Mouse (Mus musculus) thymus, adult 2 months (tissue): ENCODE data around the gene Spock1.

Experiments
- CTCF ChIP-seq: fragments of 200-500 bp; IDR thresholded peaks from 2 replicates; pipeline ENCODE4 v1.5.1; 2012; ENCODE audit warnings: mild to moderate bottlenecking, control low read depth, low read length, moderate library complexity, borderline replicate concordance; ENCODE audit not compliant: control insufficient read depth, poor library complexity, insufficient read depth; ENCODE audit errors: extremely low read depth
- POLR2A ChIP-seq: fragments of 200-500 bp; IDR thresholded peaks from 2 replicates; pipeline ENCODE4 v1.6.1; 2012; ENCODE audit warnings: mild to moderate bottlenecking, low read length, control low read depth, moderate library complexity; ENCODE audit not compliant: control insufficient read depth, poor library complexity, insufficient read depth; ENCODE audit errors: extremely low read depth

DNA sequence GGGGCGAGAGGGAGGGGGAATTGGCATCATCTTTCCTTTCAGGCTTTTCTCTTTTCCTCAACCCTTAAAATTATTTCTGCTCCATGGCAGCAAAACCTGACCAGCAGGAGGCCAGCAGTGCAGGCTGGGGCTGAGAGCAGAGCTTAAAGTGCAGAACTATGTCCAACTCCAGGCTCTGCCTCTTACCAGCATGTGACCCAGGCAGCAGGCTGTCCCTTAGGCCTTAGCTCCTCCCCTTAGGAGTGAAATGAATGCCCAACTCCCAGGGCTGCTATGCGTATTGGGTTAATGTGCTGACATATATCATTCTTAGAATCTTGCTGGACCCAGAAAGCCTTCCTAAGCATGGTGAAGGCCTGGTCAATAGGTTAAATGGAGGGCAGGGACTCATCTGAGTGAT, 434.1 kb downstream of the Spock1 start:
- no peak for TF ChIP-seq POLR2A
- no peak for TF ChIP-seq CTCF
